Mouse (Mus musculus) kidney, embryonic 16.5 days (tissue): ENCODE results near the gene Ldlrad3. TPM values are rescaled to one million over a fixed set of nuclear protein-coding genes. Genes with fewer than 3 reads are reported as not detected.

Experiments
- ATAC-seq: fragments of 200-750 bp; cut with Nextera tagmentation; 2 replicates; pipeline ENCODE4 v1.8.0; 2017; ENCODE audit warnings: moderate TSS enrichment; ENCODE audit not compliant: low FRiP score, low TSS enrichment
- H3K27ac ChIP-seq: fragments of 300-500 bp; sonication (generic); 2 replicates; pipeline ENCODE4 v1.5.1; 2014; ENCODE audit warnings: low read length
- H3K27me3 ChIP-seq: fragments of 300-500 bp; sonication (generic); 2 replicates; pipeline ENCODE4 v1.6.1; 2014; ENCODE audit warnings: low read length, control low read depth, mixed read lengths; ENCODE audit not compliant: insufficient read depth
- H3K36me3 ChIP-seq: fragments of 300-500 bp; sonication (generic); 2 replicates; pipeline ENCODE4 v1.6.1; 2014; ENCODE audit warnings: low read length, control low read depth, mixed read lengths; ENCODE audit not compliant: insufficient read depth
- H3K4me1 ChIP-seq: fragments of 300-500 bp; sonication (generic); 2 replicates; pipeline ENCODE4 v1.6.1; 2014; ENCODE audit warnings: low read length, control low read depth, mixed read lengths; ENCODE audit not compliant: insufficient read depth
- H3K4me2 ChIP-seq: fragments of 300-500 bp; sonication (generic); replicated peaks from 2 replicates; pipeline ENCODE4 v1.6.1; 2014; ENCODE audit warnings: low read depth, low read length
- H3K4me3 ChIP-seq: fragments of 300-500 bp; sonication (generic); 2 replicates; pipeline ENCODE4 v1.5.1; 2014; ENCODE audit warnings: mild to moderate bottlenecking, low read length
- H3K9ac ChIP-seq: fragments of 300-500 bp; sonication (generic); replicated peaks from 2 replicates; pipeline ENCODE4 v1.6.1; 2014; ENCODE audit warnings: low read length
- H3K9me3 ChIP-seq: fragments of 300-500 bp; sonication (generic); 2 replicates; pipeline ENCODE4 v1.6.1; 2016; ENCODE audit warnings: low read length, control low read depth
- WGBS: fragments of 180-500 bp; shearing (Covaris S2); extraction: QIAGEN DNeasy Blood & Tissue Kit; methylation state at CpG from one replicate; pipeline ENCODE4 v1.1.7; 2014; 5-methylcytosine and 5-hydroxymethylcytosine counted together
- polyA plus RNA-seq: library from polyadenylated mRNA; unstranded; fragments of >200 nt; fragmentation: Nextera tagmentation; extraction: Ambion mirVana; gene quantifications from 2 replicates; pipeline ENCODE4 v1.2.1, GENCODE M21; 2015

Gene Ldlrad3
- polyA plus RNA-seq, 1 experiment from 2014 or later = 38.3 TPM

DNA sequence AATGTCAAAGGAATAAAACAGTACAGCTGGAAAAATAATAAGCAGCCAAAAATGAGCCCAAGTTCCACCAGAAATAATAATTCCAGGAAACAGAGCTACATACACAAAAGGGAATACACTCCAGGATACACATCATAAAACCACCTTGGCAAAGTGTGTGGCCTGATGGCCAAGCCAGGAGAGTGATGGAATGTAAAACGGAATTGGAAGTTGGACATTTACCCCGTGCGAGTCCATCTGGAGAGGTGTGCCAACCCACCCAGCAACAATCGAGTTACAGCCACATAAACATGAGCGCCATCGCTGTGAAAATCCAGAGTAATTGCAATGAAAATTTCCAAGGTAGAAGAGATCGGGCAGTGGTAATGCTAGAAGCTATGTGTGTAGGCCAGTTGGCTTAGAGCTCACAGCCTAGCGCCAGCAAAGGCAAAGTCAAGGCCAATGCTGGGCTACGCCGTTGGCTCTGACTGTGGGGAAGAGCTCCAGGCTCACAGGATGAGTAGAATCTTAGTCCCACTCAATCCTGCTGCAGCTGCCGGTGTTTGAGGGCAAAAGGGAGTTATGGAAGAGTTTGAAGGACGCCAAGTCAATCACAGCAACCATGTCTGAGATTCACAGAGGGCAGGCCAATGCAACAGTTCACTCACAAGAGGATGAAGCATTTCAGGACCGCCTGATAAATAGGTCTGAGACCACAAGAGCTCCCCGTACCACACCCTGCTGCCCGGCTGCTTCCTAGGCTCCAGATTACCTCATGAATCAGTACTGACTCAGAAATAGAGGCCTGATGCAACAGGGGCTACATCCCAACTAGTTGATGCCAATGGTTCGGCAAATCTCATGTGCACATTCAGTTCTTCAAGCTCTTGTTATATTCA lies 7.0 kb upstream of the Ldlrad3 start:
- Histone ChIP-seq H3K9me3 (no peaks in the 10 kb centered on the region), H3K4me3 (no peak overlapping the region), H3K9ac (no peak overlapping the region), H3K27me3 (no peaks in the 10 kb centered on the region), H3K27ac (no peak overlapping the region), H3K4me1 (peaks cover 8% of the 10 kb centered on the region), H3K36me3 (no peaks in the 10 kb centered on the region), H3K4me2 (no peak overlapping the region)
- WGBS = 92% methylated on average over 16 of the region's 16 CpGs
- ATAC-seq = no peak

- no peaks in the 10 kb centered on the region for H3K27me3 ChIP-seq
- H3K4me3 ChIP-seq = no peak overlapping the region
- H3K9ac ChIP-seq = no peak overlapping the region
- H3K36me3 ChIP-seq = no peaks in the 10 kb centered on the region
- H3K4me2 ChIP-seq = no peak overlapping the region
- peaks cover 8% of the 10 kb centered on the region for H3K4me1 ChIP-seq
- no peak for ATAC-seq
- H3K9me3 ChIP-seq = no peaks in the 10 kb centered on the region
- no peak overlapping the region for H3K27ac ChIP-seq
- WGBS = 82% methylated on average over 4 of the region's 4 CpGs
Measured at GRCm38 (mm10) chr2:102191736-102192135, 5.6 kb upstream of the Ldlrad3 start.

DNA sequence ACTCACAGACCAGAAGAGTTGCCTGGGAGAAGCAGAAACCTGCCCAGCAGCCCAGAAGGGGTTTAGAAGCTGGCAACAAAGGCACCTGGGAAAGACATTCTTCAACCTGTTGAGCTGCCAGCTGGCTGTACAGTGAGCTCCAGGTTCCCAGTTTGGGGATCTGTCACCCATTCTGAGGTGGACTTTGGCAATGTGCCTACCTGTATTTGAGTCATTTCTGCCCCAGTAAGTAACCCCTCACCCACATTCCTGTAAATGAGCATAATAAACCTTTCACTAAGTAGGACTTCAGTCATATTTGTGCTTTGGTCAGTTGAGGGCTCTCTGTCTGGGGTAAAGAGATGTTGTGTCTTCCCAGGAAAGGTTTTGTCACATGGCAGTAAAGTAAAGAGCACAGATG lies 4.8 kb upstream of the Ldlrad3 start:
- H3K36me3 ChIP-seq = no peaks in the 10 kb centered on the region
- H3K9me3 ChIP-seq = no peaks in the 10 kb centered on the region
- H3K4me2 ChIP-seq = no peak overlapping the region
- H3K4me1 ChIP-seq = peaks cover 6% of the 10 kb centered on the region; the same call in 1 of the 2 replicates
- no peaks in the 10 kb centered on the region for H3K27me3 ChIP-seq
- H3K4me3 ChIP-seq = no peak overlapping the region
- no peak overlapping the region for H3K27ac ChIP-seq
- no peak for ATAC-seq
- no peak overlapping the region for H3K9ac ChIP-seq

- H3K9ac ChIP-seq = peak overlapping the region; percentile 86
- under 1% methylated on average over 24 of the region's 24 CpGs for WGBS
- H3K36me3 ChIP-seq = no peaks in the 10 kb centered on the region
- peaks cover 30% of the 10 kb centered on the region for H3K4me1 ChIP-seq
- peak overlapping the region; percentile 85 for H3K4me2 ChIP-seq
- no peaks in the 10 kb centered on the region for H3K27me3 ChIP-seq
- H3K4me3 ChIP-seq = peak overlapping the region; percentile 75
- no peaks in the 10 kb centered on the region for H3K9me3 ChIP-seq
- peak overlapping the region; percentile 92 for H3K27ac ChIP-seq
- peak; percentile 50 for ATAC-seq
Measured at GRCm38 (mm10) chr2:102185069-102185950, 875 bp downstream of the Ldlrad3 start.

- no peak for ATAC-seq
- Histone ChIP-seq H3K4me1 (peaks cover 33% of the 10 kb centered on the region), H3K9ac (no peak overlapping the region), H3K27ac (no peak overlapping the region), H3K4me2 (no peak overlapping the region), H3K36me3 (no peaks in the 10 kb centered on the region), H3K9me3 (no peaks in the 10 kb centered on the region), H3K27me3 (no peaks in the 10 kb centered on the region), H3K4me3 (no peak overlapping the region)
- WGBS = 68% methylated on average over 7 of the region's 7 CpGs
Measured at GRCm38 (mm10) chr2:102183720-102184480, 2.3 kb downstream of the Ldlrad3 start.

DNA sequence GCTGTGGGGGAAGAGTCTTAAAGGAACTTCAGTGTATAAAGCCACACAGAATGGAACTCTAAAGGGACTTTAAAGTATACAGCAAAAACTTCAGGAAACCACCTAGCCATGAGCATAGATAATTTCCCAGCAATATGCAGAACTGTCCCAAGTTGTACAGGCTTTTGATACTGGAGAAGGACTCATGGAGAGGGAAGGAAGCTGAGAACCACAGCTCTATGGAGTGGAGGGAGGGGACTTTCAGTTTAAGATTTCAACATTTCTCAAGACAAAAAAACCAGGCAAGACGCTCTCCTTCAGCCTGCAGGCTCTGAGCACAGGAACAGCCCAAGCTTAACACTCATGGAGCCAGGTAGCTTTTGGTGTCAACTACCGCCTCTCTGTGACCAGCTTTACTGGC lies 4.7 kb downstream of the Ldlrad3 start:
- Histone ChIP-seq H3K4me3 (no peak overlapping the region), H3K27me3 (no peaks in the 10 kb centered on the region), H3K4me1 (peaks cover 27% of the 10 kb centered on the region), H3K4me2 (no peak overlapping the region), H3K27ac (no peak overlapping the region), H3K36me3 (no peaks in the 10 kb centered on the region), H3K9ac (no peak overlapping the region), H3K9me3 (no peaks in the 10 kb centered on the region)
- 69% methylated on average over 2 of the region's 2 CpGs for WGBS
- no peak for ATAC-seq

DNA sequence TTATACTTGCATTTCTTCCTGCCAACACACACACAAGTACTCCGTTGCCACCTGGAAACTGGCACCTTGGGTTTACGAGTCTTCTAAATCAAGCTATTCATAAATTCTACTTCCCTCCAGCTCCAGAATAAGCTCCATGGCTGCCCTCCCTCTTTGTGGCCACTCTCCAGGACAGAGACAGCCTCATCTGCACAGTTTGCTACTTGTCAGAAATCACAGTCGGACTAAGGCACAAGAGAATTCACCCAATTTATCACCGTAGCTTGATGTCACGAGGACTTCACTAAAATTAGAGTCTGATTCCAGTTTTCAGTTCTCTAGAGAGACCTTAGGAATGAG lies 9.8 kb downstream of the Ldlrad3 start:
- H3K4me2 ChIP-seq = no peak overlapping the region
- no peak overlapping the region; the same call in 1 of the 2 replicates for H3K9ac ChIP-seq
- no peaks in the 10 kb centered on the region for H3K27me3 ChIP-seq
- no peaks in the 10 kb centered on the region for H3K9me3 ChIP-seq
- WGBS = 59% methylated on average over 5 of the region's 5 CpGs
- peaks cover 16% of the 10 kb centered on the region for H3K4me1 ChIP-seq
- no peak overlapping the region for H3K27ac ChIP-seq
- no peaks in the 10 kb centered on the region for H3K36me3 ChIP-seq
- H3K4me3 ChIP-seq = no peak overlapping the region
- ATAC-seq = no peak

- Histone ChIP-seq H3K27ac (no peak overlapping the region), H3K4me2 (no peak overlapping the region), H3K9ac (no peak overlapping the region; the same call in 1 of the 2 replicates), H3K4me1 (peaks cover 10% of the 10 kb centered on the region), H3K9me3 (no peaks in the 10 kb centered on the region), H3K27me3 (no peaks in the 10 kb centered on the region), H3K4me3 (no peak overlapping the region), H3K36me3 (no peaks in the 10 kb centered on the region)
- WGBS = 65% methylated on average over 15 of the region's 15 CpGs
- ATAC-seq = no peak
Measured at GRCm38 (mm10) chr2:102175741-102176433, 10.3 kb downstream of the Ldlrad3 start.

GRCm38 (mm10) chr2:102172458-102172857 lies 13.7 kb downstream of the Ldlrad3 start:
- Histone ChIP-seq H3K27ac (no peak overlapping the region), H3K4me3 (no peak overlapping the region), H3K4me1 (peaks cover 6% of the 10 kb centered on the region; the same call in 1 of the 2 replicates), H3K36me3 (no peaks in the 10 kb centered on the region), H3K9me3 (no peaks in the 10 kb centered on the region), H3K27me3 (no peaks in the 10 kb centered on the region), H3K9ac (no peak overlapping the region), H3K4me2 (no peak overlapping the region)
- 63% methylated on average over 4 of the region's 4 CpGs for WGBS
- no peak for ATAC-seq
